Mouse (Mus musculus) midbrain, embryonic 13.5 days (tissue): ENCODE results near the gene Coro7. TPM values are rescaled to one million over a fixed set of nuclear protein-coding genes. Genes with fewer than 3 reads are reported as not detected.

Experiments used
- ATAC-seq: fragments of 200-750 bp; cut with Nextera tagmentation; 2 replicates; pipeline ENCODE4 v1.8.0; 2017; ENCODE audit warnings: mild to moderate bottlenecking, moderate TSS enrichment, moderate library complexity
- H3K27ac ChIP-seq: fragments of 300-500 bp; sonication (generic); 2 replicates; pipeline ENCODE4 v1.5.1; 2015; ENCODE audit warnings: inconsistent platforms, mild to moderate bottlenecking, moderate library complexity
- H3K27me3 ChIP-seq: fragments of 300-500 bp; sonication (generic); 2 replicates; pipeline ENCODE4 v1.6.1; 2015; ENCODE audit warnings: mild to moderate bottlenecking, inconsistent platforms
- H3K36me3 ChIP-seq: fragments of 300-500 bp; sonication (generic); 2 replicates; pipeline ENCODE4 v1.6.1; 2015; ENCODE audit warnings: mild to moderate bottlenecking, inconsistent platforms
- H3K4me1 ChIP-seq: fragments of 300-500 bp; sonication (generic); replicated peaks from 2 replicates; pipeline ENCODE4 v1.6.1; 2015; ENCODE audit warnings: inconsistent platforms
- H3K4me2 ChIP-seq: fragments of 300-500 bp; sonication (generic); replicated peaks from 2 replicates; pipeline ENCODE4 v1.6.1; 2015; ENCODE audit warnings: moderate library complexity, mild to moderate bottlenecking, inconsistent platforms
- H3K4me3 ChIP-seq: fragments of 300-500 bp; sonication (generic); replicated peaks from 2 replicates; pipeline ENCODE4 v1.5.1; 2015; ENCODE audit warnings: mild to moderate bottlenecking, inconsistent platforms
- H3K9ac ChIP-seq: fragments of 300-500 bp; sonication (generic); replicated peaks from 2 replicates; pipeline ENCODE4 v1.6.1; 2015; ENCODE audit warnings: mild to moderate bottlenecking, inconsistent platforms
- H3K9me3 ChIP-seq: fragments of 300-500 bp; sonication (generic); 2 replicates; pipeline ENCODE4 v1.6.1; 2016; ENCODE audit warnings: mild to moderate bottlenecking, inconsistent platforms
- WGBS: fragments of 180-500 bp; shearing (Covaris S2); methylation state at CpG from one replicate; pipeline ENCODE4 v1.1.7; 2015; 5-methylcytosine and 5-hydroxymethylcytosine counted together
- polyA plus RNA-seq: library from polyadenylated mRNA; unstranded; fragments of >200 nt; fragmentation: Nextera tagmentation; extraction: Ambion mirVana; gene quantifications from 2 replicates; pipeline ENCODE4 v1.2.1, GENCODE M21; 2015

Coro7 gene
- polyA plus RNA-seq, 1 experiment from 2014 or later: 26.5 TPM

DNA sequence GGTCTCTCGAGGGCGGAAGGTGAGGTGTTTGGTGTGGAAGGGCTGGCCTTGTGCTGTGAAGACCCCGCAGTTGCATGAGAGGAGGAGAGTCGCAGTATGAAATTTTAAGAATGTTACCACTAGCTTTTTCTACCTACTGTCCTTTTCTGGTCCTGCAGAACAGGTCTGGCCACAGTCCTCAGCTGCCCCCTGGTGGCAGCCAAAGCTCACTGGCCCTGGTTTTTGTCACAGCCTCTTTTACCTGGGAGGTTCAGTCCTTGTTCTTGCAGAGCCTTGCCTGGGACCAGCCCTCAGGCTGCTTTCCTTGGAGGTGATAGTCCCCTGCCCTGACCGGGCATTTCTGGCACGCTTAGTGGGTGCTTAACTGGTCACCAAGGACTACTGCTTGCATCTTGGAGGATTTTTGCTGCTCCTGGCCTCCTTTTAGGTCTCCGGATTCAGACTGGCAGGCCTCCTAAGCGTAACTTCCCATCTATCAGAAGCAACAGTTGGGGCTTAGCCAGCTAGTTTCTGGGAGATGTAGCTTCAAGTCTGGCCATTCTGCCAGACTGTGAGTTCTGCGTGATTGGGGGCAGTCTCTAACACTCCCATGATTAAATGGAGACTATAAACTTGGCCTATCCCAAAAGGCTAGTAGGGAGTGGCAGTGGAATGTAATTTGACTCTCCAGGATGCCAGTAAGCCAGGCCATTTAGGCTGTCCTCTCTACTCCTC, 71.6 kb downstream of the Coro7 start:
- no peaks in the 10 kb centered on the region for H3K27me3 ChIP-seq
- ATAC-seq: peak; percentile 48
- H3K4me1 ChIP-seq: peaks cover 48% of the 10 kb centered on the region
- H3K9me3 ChIP-seq: no peaks in the 10 kb centered on the region
- H3K4me2 ChIP-seq: no peak overlapping the region
- peaks cover 39% of the 10 kb centered on the region for H3K36me3 ChIP-seq
- H3K4me3 ChIP-seq: no peak overlapping the region
- 59% methylated on average over 9 of the region's 9 CpGs for WGBS
- no peak overlapping the region for H3K9ac ChIP-seq
- 0 out of 2 replicates have a peak overlapping the region, but pooled peaks have one; percentile 41 for H3K27ac ChIP-seq

DNA sequence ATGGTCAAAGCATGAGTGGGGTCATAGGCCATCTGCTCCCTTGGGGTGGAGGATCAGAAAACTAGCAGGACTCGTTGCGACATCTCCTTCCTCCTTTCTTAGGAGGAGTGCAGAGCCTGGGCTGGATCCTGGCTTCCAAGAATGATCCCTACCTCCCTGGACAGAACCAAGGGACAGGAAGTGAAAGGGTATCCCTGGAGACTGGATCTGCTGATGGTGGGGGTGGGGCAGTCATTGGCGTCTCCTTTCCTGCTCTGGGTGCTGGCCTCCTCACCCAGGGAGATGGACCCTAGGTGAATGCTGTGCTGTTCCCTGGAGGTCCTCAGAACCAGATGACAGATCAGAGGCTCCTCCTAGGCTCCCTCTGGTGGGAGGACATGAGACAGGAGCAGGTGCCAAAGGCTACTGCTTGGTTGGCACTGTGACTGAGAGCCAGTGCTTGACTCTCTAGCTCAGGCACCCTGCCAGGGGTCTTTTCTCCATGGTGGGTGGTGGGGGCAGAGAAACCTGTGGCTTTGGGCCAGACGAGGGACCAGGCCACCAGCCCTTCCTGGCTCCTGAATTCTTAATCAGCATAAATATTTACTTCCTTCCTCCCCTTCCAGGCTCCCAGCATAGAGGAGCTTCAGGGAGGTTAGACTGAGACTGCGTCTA, 73.0 kb downstream of the Coro7 start:
- 45% methylated on average over 5 of the region's 5 CpGs for WGBS
- no peak overlapping the region for H3K4me2 ChIP-seq
- H3K36me3 ChIP-seq: peaks cover 25% of the 10 kb centered on the region
- H3K27ac ChIP-seq: peak overlapping the region; percentile 41; the same call in 1 of the 2 replicates
- H3K27me3 ChIP-seq: no peaks in the 10 kb centered on the region
- H3K9ac ChIP-seq: no peak overlapping the region
- H3K4me1 ChIP-seq: peaks cover 61% of the 10 kb centered on the region
- no peak overlapping the region for H3K4me3 ChIP-seq
- H3K9me3 ChIP-seq: no peaks in the 10 kb centered on the region
- 0 out of 2 replicates have a peak, but pooled peaks have one; percentile 8 for ATAC-seq

DNA sequence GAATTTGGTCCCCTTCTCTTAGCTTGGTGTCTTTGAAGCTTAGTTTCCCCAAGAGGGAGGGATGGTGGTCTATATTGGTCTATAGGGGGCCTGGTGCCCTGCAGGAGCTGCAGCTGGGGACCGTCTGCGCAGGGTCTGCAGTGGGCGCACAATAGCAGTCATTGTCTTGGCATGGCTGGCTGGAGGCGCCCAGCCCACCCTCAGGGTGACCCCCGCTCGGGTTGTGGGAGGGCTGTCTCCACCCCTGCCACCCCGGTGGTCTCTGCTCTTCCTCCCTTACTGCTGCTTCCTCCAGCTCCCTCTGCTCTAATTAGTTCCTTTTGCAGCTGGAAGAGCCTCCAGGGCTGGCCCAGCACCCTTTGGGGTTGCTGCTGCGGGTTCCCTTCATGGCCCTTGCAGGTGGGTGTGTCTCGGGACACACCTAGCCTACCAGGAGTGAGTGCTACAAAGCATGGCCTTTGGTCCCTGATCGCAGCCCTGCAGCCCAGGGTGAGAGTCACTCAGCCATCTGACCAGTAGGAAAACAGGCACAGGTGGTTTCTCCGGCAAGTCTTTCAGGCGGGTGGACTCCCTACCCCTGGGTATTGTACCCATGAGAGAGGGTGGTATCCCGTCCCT, 74.0 kb downstream of the Coro7 start:
- Histone ChIP-seq H3K9me3 (no peaks in the 10 kb centered on the region), H3K36me3 (peaks cover 17% of the 10 kb centered on the region; the same call in 1 of the 2 replicates), H3K4me3 (no peak overlapping the region), H3K4me1 (peaks cover 70% of the 10 kb centered on the region), H3K27me3 (no peaks in the 10 kb centered on the region), H3K27ac (no peak overlapping the region), H3K9ac (no peak overlapping the region), H3K4me2 (no peak overlapping the region)
- ATAC-seq: no peak
- 41% methylated on average over 13 of the region's 13 CpGs for WGBS

DNA sequence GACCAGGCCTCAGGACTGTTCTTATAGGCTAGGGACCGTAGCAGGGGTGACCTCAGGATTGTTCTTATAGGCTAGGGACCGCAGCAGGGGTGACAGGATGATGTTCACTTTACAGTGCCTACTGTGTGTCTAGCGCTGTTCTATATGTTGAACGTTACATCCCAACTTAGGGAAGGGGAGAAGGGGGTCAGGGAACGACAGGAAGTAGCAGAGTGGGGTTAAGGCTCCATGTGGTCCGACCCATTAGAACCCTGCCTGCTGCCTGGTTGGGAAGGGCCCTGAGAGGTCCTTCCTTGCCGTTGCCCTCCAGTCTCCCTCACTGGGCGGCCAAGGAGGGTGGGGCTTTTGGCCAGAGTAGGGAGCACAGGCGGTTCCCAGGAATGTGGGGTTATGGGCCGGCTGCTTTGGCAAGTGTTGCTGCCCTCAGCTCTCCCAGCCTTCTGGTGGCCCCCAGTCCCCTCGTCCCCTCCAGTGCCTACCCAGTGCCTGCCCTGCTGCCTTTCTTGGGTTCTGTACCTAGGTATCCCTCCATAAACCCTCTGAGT, 75.2 kb downstream of the Coro7 start:
- Histone ChIP-seq H3K36me3 (peaks cover 7% of the 10 kb centered on the region; the same call in 1 of the 2 replicates), H3K9me3 (no peaks in the 10 kb centered on the region), H3K4me3 (no peak overlapping the region), H3K9ac (no peak overlapping the region), H3K27ac (no peak overlapping the region), H3K4me1 (peaks cover 81% of the 10 kb centered on the region), H3K27me3 (no peaks in the 10 kb centered on the region), H3K4me2 (no peak overlapping the region)
- WGBS: 79% methylated on average over 11 of the region's 11 CpGs
- ATAC-seq: no peak

DNA sequence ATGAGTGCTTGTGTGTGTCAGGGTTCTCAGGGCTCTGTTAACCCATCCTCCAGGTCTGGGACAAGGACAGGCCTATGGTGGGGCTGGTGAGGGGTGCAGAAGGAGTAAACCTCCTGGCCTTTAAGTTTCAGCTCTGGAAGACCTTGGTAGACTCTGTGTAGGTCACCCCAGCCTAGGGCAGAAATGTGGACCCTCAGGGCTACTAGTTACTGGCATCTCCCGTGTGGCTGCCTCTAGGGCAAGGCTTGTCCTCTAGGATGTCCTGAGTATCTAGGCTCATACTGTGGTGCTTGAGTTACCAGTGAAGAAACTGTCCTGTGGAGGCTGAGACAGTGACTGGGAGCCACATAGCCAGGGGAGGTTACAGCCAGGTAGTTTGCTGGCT, 76.1 kb downstream of the Coro7 start:
- Histone ChIP-seq H3K4me1 (peaks cover 90% of the 10 kb centered on the region), H3K27ac (peak overlapping the region; percentile 16; the same call in 1 of the 2 replicates), H3K9ac (peak overlapping the region; percentile 50)

DNA sequence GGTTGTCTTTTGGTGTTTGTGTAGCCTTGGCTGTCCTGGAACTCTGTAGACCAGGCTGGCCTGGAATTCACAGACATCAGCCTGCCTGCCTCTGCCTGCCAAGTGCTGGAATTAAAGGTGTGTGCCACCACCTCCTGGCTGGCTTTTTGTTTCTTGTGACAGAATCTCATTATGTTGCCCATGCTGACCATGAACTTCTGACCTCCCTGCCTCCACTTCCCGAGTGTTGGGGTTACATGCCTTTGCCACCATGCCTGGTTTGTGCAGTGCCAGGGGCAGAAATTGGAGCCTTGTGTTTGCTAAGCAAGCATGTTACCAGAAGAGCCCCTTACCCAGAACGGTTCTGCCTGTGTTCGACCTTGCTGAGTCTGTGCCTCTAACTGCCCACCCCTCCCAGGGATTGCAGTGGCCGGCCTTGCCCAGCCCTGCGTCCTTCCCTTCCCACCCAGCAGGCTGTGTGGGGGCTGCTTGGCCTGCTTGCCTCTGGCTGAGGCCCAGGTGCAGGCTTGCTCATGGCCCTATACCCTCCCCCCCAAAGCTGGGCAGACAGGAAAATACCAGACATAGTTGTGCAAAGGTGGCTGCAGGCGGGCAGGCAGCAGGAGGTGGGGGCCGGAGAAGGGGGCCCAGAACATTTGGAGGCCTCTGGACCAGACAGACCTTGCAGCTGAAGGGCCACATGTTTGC, 76.7 kb downstream of the Coro7 start:
- peak overlapping the region; percentile 16; the same call in 1 of the 2 replicates for H3K27ac ChIP-seq
- ATAC-seq: no peak
- WGBS: 40% methylated on average over 7 of the region's 7 CpGs

More for the DNA sequence above, 76.1 kb downstream of the Coro7 start:
- H3K27me3 ChIP-seq: no peaks in the 10 kb centered on the region
- 69% methylated on average over 1 of the region's 1 CpGs for WGBS
- H3K9me3 ChIP-seq: no peaks in the 10 kb centered on the region
- H3K4me3 ChIP-seq: no peak overlapping the region
- H3K4me2 ChIP-seq: no peak overlapping the region
- H3K36me3 ChIP-seq: peaks cover under 1% of the 10 kb centered on the region; the same call in 1 of the 2 replicates
- no peak for ATAC-seq

DNA sequence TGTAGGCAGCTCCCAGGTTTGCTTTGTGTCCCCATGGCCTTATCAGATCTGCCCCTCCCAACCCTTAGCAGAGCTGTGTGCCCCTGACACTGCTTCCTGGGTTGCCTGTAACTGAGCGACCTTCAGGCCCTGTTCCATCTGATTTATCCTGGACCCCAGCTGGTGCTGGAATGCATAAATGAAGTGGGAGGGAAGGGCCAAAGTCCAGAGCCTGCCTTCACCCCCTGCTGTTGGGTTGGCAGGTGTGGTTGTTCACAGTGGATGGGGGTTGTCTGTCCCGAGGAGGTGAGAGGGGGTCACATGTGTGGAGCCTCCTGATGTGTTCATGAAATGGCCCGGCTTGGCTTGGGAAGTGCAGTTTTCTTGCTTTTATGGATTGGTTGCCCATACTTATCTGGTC, 77.4 kb downstream of the Coro7 start:
- Histone ChIP-seq H3K36me3 (no peaks in the 10 kb centered on the region), H3K4me2 (no peak overlapping the region), H3K4me1 (peaks cover 97% of the 10 kb centered on the region), H3K9ac (peak overlapping the region; percentile 1; the same call in 1 of the 2 replicates), H3K27me3 (no peaks in the 10 kb centered on the region), H3K4me3 (no peak overlapping the region), H3K9me3 (no peaks in the 10 kb centered on the region), H3K27ac (peak overlapping the region; percentile 9)
- no peak for ATAC-seq
- 23% methylated on average over 3 of the region's 3 CpGs for WGBS

More for the DNA sequence above, 76.7 kb downstream of the Coro7 start:
- H3K27me3 ChIP-seq: no peaks in the 10 kb centered on the region
- peak overlapping the region; percentile 50 for H3K9ac ChIP-seq
- no peak overlapping the region for H3K4me3 ChIP-seq
- no peaks in the 10 kb centered on the region for H3K9me3 ChIP-seq
- no peak overlapping the region for H3K4me2 ChIP-seq
- no peaks in the 10 kb centered on the region for H3K36me3 ChIP-seq
- H3K4me1 ChIP-seq: peaks cover 96% of the 10 kb centered on the region

DNA sequence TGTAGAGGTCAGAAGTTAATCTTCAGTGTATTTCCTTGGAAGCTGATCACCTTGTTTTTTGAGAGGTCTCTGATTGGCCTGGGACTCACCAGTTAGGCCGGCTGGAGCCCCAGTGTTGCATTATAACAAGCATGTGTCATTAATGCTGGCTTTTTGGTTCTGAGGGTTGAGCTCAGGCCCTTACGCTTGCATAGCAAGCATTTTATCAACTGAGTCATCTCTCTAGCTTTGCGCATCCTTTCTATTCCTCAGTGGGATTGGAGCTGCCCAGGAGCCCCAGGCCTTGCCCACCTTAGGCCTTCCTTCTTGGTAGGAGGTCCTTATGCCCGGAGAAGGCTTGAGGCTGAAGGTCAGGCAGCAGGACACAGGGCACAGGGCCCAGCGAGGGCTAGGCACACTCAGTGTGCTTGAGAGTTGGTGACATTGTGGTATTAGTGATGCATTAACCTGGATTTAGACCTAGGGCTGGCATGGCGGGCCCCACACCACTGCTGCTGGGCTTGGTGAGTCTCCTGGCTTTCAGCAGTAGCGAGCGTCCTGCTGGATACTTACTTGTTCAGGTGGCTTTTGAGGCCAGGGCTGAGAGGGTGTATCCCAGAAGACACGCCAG, 78.8 kb downstream of the Coro7 start:
- no peak overlapping the region for H3K4me2 ChIP-seq
- no peaks in the 10 kb centered on the region for H3K9me3 ChIP-seq
- H3K9ac ChIP-seq: no peak overlapping the region
- 84% methylated on average over 9 of the region's 9 CpGs for WGBS
- ATAC-seq: no peak
- H3K36me3 ChIP-seq: no peaks in the 10 kb centered on the region
- no peaks in the 10 kb centered on the region for H3K27me3 ChIP-seq
- H3K4me1 ChIP-seq: peaks cover 97% of the 10 kb centered on the region
- no peak overlapping the region for H3K4me3 ChIP-seq
- no peak overlapping the region for H3K27ac ChIP-seq

DNA sequence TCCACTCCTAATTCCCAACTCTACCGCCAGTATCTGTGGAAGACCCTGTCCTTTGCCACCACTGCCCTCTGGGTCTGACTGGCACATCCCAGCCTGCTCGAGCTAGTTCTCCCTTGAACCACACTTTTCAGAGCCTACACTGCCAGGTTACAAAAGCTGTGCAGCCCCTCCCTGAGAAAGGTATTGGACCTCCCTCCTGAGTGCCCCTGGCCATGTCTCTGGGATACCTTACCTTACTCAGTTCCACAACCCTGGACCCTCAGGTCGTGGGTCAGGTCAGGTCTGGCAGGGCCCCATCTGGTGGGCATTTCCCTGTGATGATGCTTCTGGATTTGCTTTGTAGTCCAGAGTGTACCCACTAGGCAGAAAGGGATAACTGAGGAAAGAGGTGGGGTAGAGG, 80.0 kb downstream of the Coro7 start:
- Histone ChIP-seq H3K4me1 (peaks cover 94% of the 10 kb centered on the region), H3K4me3 (no peak overlapping the region), H3K27me3 (no peaks in the 10 kb centered on the region), H3K4me2 (no peak overlapping the region), H3K36me3 (no peaks in the 10 kb centered on the region), H3K9me3 (no peaks in the 10 kb centered on the region), H3K9ac (no peak overlapping the region), H3K27ac (peak overlapping the region; percentile 69; the same call in 1 of the 2 replicates)
- WGBS: 94% methylated on average over 3 of the region's 3 CpGs
- ATAC-seq: no peak

DNA sequence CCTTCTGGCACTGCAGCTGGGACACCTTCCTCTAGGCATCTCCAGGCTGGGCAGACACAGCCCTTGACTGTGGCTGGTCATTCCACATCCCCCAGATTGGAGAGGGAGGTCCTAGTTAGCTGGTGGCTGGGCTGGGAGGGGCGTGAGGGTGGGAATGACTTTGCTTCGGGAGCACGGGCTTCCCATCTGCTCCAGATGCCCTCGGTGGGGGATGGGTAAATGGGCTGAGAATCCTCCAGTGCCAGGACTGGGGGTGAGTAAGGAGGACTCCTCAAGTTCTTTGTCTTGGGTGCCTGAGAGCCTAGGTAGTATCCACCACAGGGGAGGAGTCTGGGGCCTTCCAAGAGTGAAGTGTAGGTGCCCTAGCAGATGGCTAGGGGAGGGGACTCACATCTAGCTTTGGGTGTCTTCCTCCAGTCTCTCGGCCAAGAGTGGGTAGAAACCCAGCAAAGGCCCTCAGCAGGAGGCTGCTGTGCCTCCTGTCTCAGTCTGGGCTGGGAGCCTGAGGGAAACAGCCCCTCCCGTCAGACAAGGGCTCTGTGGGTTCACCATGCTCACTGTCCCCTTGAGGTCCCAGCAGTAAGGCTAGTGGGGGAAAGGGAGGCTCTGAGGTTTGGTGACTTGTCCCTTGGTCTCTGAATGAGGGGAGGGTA, 80.6 kb downstream of the Coro7 start:
- peak overlapping the region; percentile 45 for H3K9ac ChIP-seq
- no peak overlapping the region; the same call in 1 of the 2 replicates for H3K4me3 ChIP-seq
- H3K36me3 ChIP-seq: no peaks in the 10 kb centered on the region
- no peaks in the 10 kb centered on the region for H3K27me3 ChIP-seq
- ATAC-seq: no peak
- WGBS: 26% methylated on average over 6 of the region's 6 CpGs
- H3K27ac ChIP-seq: peak overlapping the region; percentile 69
- peaks cover 88% of the 10 kb centered on the region for H3K4me1 ChIP-seq
- no peaks in the 10 kb centered on the region for H3K9me3 ChIP-seq
- peak overlapping the region; percentile 33 for H3K4me2 ChIP-seq

DNA sequence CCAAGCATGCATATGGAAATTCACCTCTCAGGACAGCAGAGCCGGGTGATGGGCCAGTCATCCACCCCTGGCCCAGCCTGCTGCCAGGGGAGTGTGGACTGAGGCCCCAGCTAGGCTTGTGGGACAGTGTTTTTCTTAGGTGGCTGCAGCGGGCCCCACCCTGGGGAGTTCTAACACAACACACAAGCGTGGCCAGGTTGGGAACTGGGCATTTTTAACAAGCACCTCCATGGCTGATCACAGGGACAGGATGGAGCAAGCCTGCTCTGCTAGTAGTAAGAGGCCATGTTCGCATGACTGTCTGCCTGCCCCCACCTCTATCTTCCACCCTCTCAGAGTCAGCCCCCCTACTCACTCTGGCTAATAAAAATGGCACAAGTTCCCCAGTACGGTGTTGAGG, 81.5 kb downstream of the Coro7 start:
- 71% methylated on average over 5 of the region's 5 CpGs for WGBS
- peak overlapping the region; percentile 45; the same call in 1 of the 2 replicates for H3K9ac ChIP-seq
- no peaks in the 10 kb centered on the region for H3K27me3 ChIP-seq

More for the DNA sequence above, 81.5 kb downstream of the Coro7 start:
- H3K4me3 ChIP-seq: no peak overlapping the region
- peaks cover 88% of the 10 kb centered on the region for H3K4me1 ChIP-seq
- H3K4me2 ChIP-seq: peak overlapping the region; percentile 94
- ATAC-seq: no peak
- H3K27ac ChIP-seq: peak overlapping the region; percentile 69
- H3K36me3 ChIP-seq: no peaks in the 10 kb centered on the region
- H3K9me3 ChIP-seq: no peaks in the 10 kb centered on the region
